Mouse (Mus musculus): ENCODE measurements at regions not wholly inside any gene's neighbourhood (a gene's known extent, or its start where the extent isn't known, plus 50 kb on each side); places are given as distances from the start of the nearest gene placed in this dataset.

GRCm38 (mm10) chr16:24159336-24159735, 170.7 kb upstream of the Bcl6 start:
- no peak overlapping the region for H3K4me2 ChIP-seq (ENCODE audit: low read depth, low read length)
- no peak overlapping the region for H3K27ac ChIP-seq (ENCODE audit: low read depth, low read length)
- H3K9me3 ChIP-seq (ENCODE audit: control insufficient read depth, low read length): no peaks in the 10 kb centered on the region
- no peaks in the 10 kb centered on the region for H3K36me3 ChIP-seq (ENCODE audit: control insufficient read depth, insufficient read depth, low read length)
- ATAC-seq (ENCODE audit: low read depth): no peak
- H3K27me3 ChIP-seq (ENCODE audit: control insufficient read depth, insufficient read depth, low read length): no peaks in the 10 kb centered on the region
- no peak overlapping the region for H3K9ac ChIP-seq (replicated peaks; ENCODE audit: low read depth, low read length)
- no peak overlapping the region for H3K4me3 ChIP-seq (ENCODE audit: low read depth, low read length)
- no peaks in the 10 kb centered on the region for H3K4me1 ChIP-seq (ENCODE audit: control insufficient read depth, insufficient read depth, low read length)
- 86% methylated on average over 2 of the region's 2 CpGs for WGBS

GRCm38 (mm10) chr16:24157753-24158152, 169.1 kb upstream of the Bcl6 start:
- no peaks in the 10 kb centered on the region for H3K9me3 ChIP-seq (ENCODE audit: control insufficient read depth, low read length)
- no peak overlapping the region for H3K27ac ChIP-seq (ENCODE audit: low read depth, low read length)
- H3K4me2 ChIP-seq (ENCODE audit: low read depth, low read length): no peak overlapping the region
- no peaks in the 10 kb centered on the region for H3K36me3 ChIP-seq (ENCODE audit: control insufficient read depth, insufficient read depth, low read length)
- no peak for ATAC-seq (ENCODE audit: low read depth)
- H3K9ac ChIP-seq (replicated peaks; ENCODE audit: low read depth, low read length): no peak overlapping the region
- WGBS: 85% methylated on average over 2 of the region's 2 CpGs
- no peak overlapping the region for H3K4me3 ChIP-seq (ENCODE audit: low read depth, low read length)
- H3K27me3 ChIP-seq (ENCODE audit: control insufficient read depth, insufficient read depth, low read length): no peaks in the 10 kb centered on the region
- H3K4me1 ChIP-seq (ENCODE audit: control insufficient read depth, insufficient read depth, low read length): no peaks in the 10 kb centered on the region

GRCm38 (mm10) chr16:24156729-24157430, 168.2 kb upstream of the Bcl6 start:
- H3K4me3 ChIP-seq (ENCODE audit: low read depth, low read length): no peak overlapping the region
- no peak for ATAC-seq (ENCODE audit: low read depth)
- no peaks in the 10 kb centered on the region for H3K36me3 ChIP-seq (ENCODE audit: control insufficient read depth, insufficient read depth, low read length)
- H3K9ac ChIP-seq (replicated peaks; ENCODE audit: low read depth, low read length): no peak overlapping the region
- no peak overlapping the region for H3K4me2 ChIP-seq (ENCODE audit: low read depth, low read length)
- no peaks in the 10 kb centered on the region for H3K27me3 ChIP-seq (ENCODE audit: control insufficient read depth, insufficient read depth, low read length)
- 83% methylated on average over 6 of the region's 6 CpGs for WGBS
- H3K27ac ChIP-seq (ENCODE audit: low read depth, low read length): no peak overlapping the region
- H3K9me3 ChIP-seq (ENCODE audit: control insufficient read depth, low read length): no peaks in the 10 kb centered on the region
- no peaks in the 10 kb centered on the region for H3K4me1 ChIP-seq (ENCODE audit: control insufficient read depth, insufficient read depth, low read length)

GRCm38 (mm10) chr16:24154816-24155357, 166.2 kb upstream of the Bcl6 start:
- Histone ChIP-seq H3K4me2 (ENCODE audit: low read depth, low read length) (no peak overlapping the region), H3K9ac (replicated peaks; ENCODE audit: low read depth, low read length) (no peak overlapping the region), H3K27me3 (ENCODE audit: control insufficient read depth, insufficient read depth, low read length) (no peaks in the 10 kb centered on the region), H3K9me3 (ENCODE audit: control insufficient read depth, low read length) (no peaks in the 10 kb centered on the region), H3K4me3 (ENCODE audit: low read depth, low read length) (no peak overlapping the region), H3K36me3 (ENCODE audit: control insufficient read depth, insufficient read depth, low read length) (no peaks in the 10 kb centered on the region), H3K4me1 (ENCODE audit: control insufficient read depth, insufficient read depth, low read length) (no peaks in the 10 kb centered on the region), H3K27ac (ENCODE audit: low read depth, low read length) (no peak overlapping the region)
- no peak for ATAC-seq (ENCODE audit: low read depth)
- WGBS: 83% methylated on average over 4 of the region's 4 CpGs

GRCm38 (mm10) chr16:24153943-24154342, 165.3 kb upstream of the Bcl6 start:
- 13% methylated on average over 1 of the region's 1 CpGs for WGBS
- no peak overlapping the region for H3K4me3 ChIP-seq (ENCODE audit: low read depth, low read length)
- ATAC-seq (ENCODE audit: low read depth): no peak
- H3K27me3 ChIP-seq (ENCODE audit: control insufficient read depth, insufficient read depth, low read length): no peaks in the 10 kb centered on the region
- H3K9me3 ChIP-seq (ENCODE audit: control insufficient read depth, low read length): no peaks in the 10 kb centered on the region
- no peaks in the 10 kb centered on the region for H3K36me3 ChIP-seq (ENCODE audit: control insufficient read depth, insufficient read depth, low read length)
- no peak overlapping the region for H3K4me2 ChIP-seq (ENCODE audit: low read depth, low read length)
- H3K4me1 ChIP-seq (ENCODE audit: control insufficient read depth, insufficient read depth, low read length): no peaks in the 10 kb centered on the region
- H3K9ac ChIP-seq (replicated peaks; ENCODE audit: low read depth, low read length): no peak overlapping the region
- no peak overlapping the region for H3K27ac ChIP-seq (ENCODE audit: low read depth, low read length)

GRCm38 (mm10) chr16:24151831-24152247, 163.2 kb upstream of the Bcl6 start:
- WGBS: 89% methylated on average over 7 of the region's 7 CpGs
- H3K4me1 ChIP-seq (ENCODE audit: control insufficient read depth, insufficient read depth, low read length): no peaks in the 10 kb centered on the region
- H3K27me3 ChIP-seq (ENCODE audit: control insufficient read depth, insufficient read depth, low read length): no peaks in the 10 kb centered on the region
- H3K9me3 ChIP-seq (ENCODE audit: control insufficient read depth, low read length): no peaks in the 10 kb centered on the region
- no peaks in the 10 kb centered on the region for H3K36me3 ChIP-seq (ENCODE audit: control insufficient read depth, insufficient read depth, low read length)
- H3K4me3 ChIP-seq (ENCODE audit: low read depth, low read length): no peak overlapping the region
- H3K9ac ChIP-seq (replicated peaks; ENCODE audit: low read depth, low read length): no peak overlapping the region
- no peak overlapping the region for H3K4me2 ChIP-seq (ENCODE audit: low read depth, low read length)
- no peak overlapping the region for H3K27ac ChIP-seq (ENCODE audit: low read depth, low read length)
- ATAC-seq (ENCODE audit: low read depth): no peak

- Histone ChIP-seq H3K4me2 (ENCODE audit: low read depth, low read length) (no peak overlapping the region), H3K9ac (replicated peaks; ENCODE audit: low read depth, low read length) (no peak overlapping the region), H3K4me1 (ENCODE audit: control insufficient read depth, insufficient read depth, low read length) (no peaks in the 10 kb centered on the region), H3K27me3 (ENCODE audit: control insufficient read depth, insufficient read depth, low read length) (no peaks in the 10 kb centered on the region), H3K9me3 (ENCODE audit: control insufficient read depth, low read length) (no peaks in the 10 kb centered on the region), H3K4me3 (ENCODE audit: low read depth, low read length) (no peak overlapping the region), H3K36me3 (ENCODE audit: control insufficient read depth, insufficient read depth, low read length) (no peaks in the 10 kb centered on the region), H3K27ac (ENCODE audit: low read depth, low read length) (no peak overlapping the region)
- WGBS: 87% methylated on average over 7 of the region's 7 CpGs
- ATAC-seq (ENCODE audit: low read depth): no peak
Observed at GRCm38 (mm10) chr16:24151178-24151725, 162.6 kb upstream of the Bcl6 start.

GRCm38 (mm10) chr16:24150512-24150911, 161.9 kb upstream of the Bcl6 start:
- WGBS: 89% methylated on average over 2 of the region's 2 CpGs
- no peak for ATAC-seq (ENCODE audit: low read depth)
- H3K9me3 ChIP-seq (ENCODE audit: control insufficient read depth, low read length): no peaks in the 10 kb centered on the region
- H3K4me2 ChIP-seq (ENCODE audit: low read depth, low read length): no peak overlapping the region
- H3K27me3 ChIP-seq (ENCODE audit: control insufficient read depth, insufficient read depth, low read length): no peaks in the 10 kb centered on the region
- H3K27ac ChIP-seq (ENCODE audit: low read depth, low read length): no peak overlapping the region
- H3K4me1 ChIP-seq (ENCODE audit: control insufficient read depth, insufficient read depth, low read length): no peaks in the 10 kb centered on the region
- no peak overlapping the region for H3K9ac ChIP-seq (replicated peaks; ENCODE audit: low read depth, low read length)
- no peak overlapping the region for H3K4me3 ChIP-seq (ENCODE audit: low read depth, low read length)
- no peaks in the 10 kb centered on the region for H3K36me3 ChIP-seq (ENCODE audit: control insufficient read depth, insufficient read depth, low read length)

GRCm38 (mm10) chr16:24149441-24149840, 160.8 kb upstream of the Bcl6 start:
- Histone ChIP-seq H3K36me3 (ENCODE audit: control insufficient read depth, insufficient read depth, low read length) (no peaks in the 10 kb centered on the region), H3K27ac (ENCODE audit: low read depth, low read length) (no peak overlapping the region), H3K4me2 (ENCODE audit: low read depth, low read length) (no peak overlapping the region), H3K4me1 (ENCODE audit: control insufficient read depth, insufficient read depth, low read length) (no peaks in the 10 kb centered on the region), H3K4me3 (ENCODE audit: low read depth, low read length) (no peak overlapping the region), H3K27me3 (ENCODE audit: control insufficient read depth, insufficient read depth, low read length) (no peaks in the 10 kb centered on the region), H3K9ac (replicated peaks; ENCODE audit: low read depth, low read length) (no peak overlapping the region), H3K9me3 (ENCODE audit: control insufficient read depth, low read length) (no peaks in the 10 kb centered on the region)
- ATAC-seq (ENCODE audit: low read depth): no peak
- WGBS: 71% methylated on average over 4 of the region's 4 CpGs

Data from neural tube, embryonic 14.5 days (tissue).